Mouse (Mus musculus) megakaryocyte-erythroid progenitor cell, adult 5-6 weeks (primary cell): ENCODE data around the gene Vmn1r68. TPM values are rescaled to one million over a fixed set of nuclear protein-coding genes. Genes with fewer than 3 reads are reported as not detected.
A peak's percentile ranks its signal among the peaks of the same experiment; 100 is the strongest.

Experiments used
- ATAC-seq: replicated peaks from 2 replicates; pipeline ENCODE4 v1.8.0; 2016; ENCODE audit warnings: mild to moderate bottlenecking, inconsistent platforms; ENCODE audit not compliant: severe bottlenecking, poor library complexity, low FRiP score, low TSS enrichment
- total RNA-seq, 2 experiments: library from RNA; stranded (forward) in 1 of 2; stranded (reverse) in 1 of 2; fragments of 200-1000, 215-1000 nt in 1 of 2; fragments of >200 nt in 1 of 2; fragmentation: Nextera tagmentation in 1 of 2; gene quantifications; 2 replicates each; pipeline ENCODE4 v1.2.3; 2014 to 2017

Gene Vmn1r68
- total RNA-seq (2014; fragmentation: Nextera tagmentation) (not detected in 2 replicates), total RNA-seq (2017) (not detected in 2 replicates)

DNA sequence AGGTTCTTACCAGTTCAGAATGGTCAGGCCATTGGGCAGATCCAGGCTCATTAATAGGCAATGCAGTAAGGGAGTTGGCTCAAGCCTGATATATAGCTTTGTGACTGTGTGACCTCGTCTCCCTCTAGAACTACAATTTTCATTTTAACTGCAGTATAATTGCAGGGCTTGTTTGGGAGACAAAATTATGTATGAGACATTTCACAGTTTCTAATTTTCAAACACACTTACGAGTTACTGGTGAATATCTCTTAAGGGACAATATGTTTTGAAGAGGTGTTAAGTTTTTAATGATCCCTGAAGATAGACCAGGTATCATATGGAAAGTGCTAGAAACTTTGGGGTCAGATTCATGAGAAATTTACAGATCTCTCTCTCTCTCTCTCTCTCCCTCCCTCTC lies at the start of gene Vmn1r68:
Gene Vmn1r68 (minus strand): TSS at position 101 of the 400 bp plus-strand sequence.
- no peak for ATAC-seq

DNA sequence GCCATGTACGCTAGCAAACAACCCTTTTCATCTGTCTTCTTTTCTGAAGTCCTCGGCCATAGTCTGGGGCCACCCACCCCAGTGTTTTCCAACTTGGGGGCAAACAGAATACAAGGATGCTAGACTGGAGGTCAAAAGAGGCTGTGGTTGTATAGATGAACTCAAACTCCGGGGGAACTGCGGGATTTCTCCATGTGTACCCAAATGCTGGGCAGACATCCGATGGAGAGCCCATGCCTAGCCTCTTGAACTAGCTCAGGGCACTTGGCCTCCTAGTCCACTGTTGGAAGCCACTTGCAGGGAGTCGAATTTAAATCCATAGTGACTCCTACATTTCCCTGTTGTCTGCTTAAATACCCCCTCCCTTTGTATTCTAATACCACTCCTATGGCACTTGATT lies 62.7 kb downstream of the Vmn1r68 start:
- no peak for ATAC-seq

DNA sequence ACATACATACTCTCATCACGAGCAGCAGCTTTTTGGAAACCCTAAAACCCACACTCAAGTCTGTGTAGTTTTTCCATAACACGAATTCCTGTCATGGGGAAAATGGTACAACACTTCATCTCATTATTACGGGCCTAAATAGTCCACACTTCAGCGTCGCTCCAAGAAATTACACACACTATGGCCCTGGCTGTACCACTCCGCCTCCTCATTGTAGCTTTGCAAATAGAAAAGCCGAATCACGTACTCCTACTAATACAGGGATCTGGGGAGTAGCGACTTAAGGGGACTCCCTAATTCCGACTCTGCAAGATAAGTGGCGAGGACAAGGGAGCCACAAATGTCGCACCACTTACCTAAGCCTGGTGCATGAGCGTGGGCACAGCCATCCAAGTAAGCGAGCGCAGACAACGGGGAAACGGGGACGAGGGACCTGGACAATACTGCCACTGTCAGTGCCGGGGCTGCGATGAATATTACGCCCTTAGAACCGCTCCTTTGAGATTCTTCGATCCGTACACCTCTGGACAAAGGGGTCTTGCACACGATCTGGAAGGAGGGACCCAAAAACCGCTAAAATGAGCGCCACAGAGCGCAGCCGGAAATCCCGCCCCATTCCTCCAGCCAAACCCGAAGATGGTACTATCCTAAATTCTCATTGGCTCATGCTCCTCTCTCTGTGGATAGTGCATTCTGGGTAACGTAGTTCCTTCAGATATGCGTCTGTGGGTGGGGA lies 63.3 kb downstream of the Vmn1r68 start, which contains the start of gene Zik1:
Gene Zik1 (minus strand): TSS at position 609 of the 736 bp plus-strand sequence.
- peak; percentile 99 for ATAC-seq

DNA sequence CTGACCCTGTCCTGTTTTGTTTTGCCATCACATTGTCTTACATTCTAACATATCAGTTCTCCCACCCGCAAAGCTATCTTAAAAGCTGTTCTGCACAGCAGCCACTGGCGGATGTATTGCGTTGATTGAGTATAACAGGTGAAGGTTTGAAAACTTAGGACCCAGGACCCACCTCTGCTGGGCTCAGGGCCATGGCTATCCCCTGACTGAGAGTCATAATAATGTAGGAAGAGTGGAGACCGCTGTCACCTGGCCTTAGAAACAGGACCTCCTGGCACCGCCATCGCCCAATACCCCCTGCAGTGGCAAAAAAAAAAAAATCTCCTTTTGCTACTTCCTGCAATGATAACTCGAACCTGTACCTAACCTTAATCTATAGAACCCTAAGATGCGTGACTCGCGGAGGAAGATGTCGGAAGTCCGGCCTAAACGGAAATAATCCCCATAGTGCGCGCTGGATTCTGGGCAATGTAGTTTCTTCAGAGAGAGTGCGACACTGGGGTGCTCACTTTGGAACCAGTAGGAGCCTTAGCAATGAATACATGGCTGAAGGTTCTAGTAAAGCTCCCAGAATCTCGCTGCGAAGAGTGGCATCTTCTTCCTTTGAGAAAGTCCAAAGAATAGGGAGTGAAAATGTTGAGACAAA lies 77.6 kb downstream of the Vmn1r68 start:
- no peak for ATAC-seq

DNA sequence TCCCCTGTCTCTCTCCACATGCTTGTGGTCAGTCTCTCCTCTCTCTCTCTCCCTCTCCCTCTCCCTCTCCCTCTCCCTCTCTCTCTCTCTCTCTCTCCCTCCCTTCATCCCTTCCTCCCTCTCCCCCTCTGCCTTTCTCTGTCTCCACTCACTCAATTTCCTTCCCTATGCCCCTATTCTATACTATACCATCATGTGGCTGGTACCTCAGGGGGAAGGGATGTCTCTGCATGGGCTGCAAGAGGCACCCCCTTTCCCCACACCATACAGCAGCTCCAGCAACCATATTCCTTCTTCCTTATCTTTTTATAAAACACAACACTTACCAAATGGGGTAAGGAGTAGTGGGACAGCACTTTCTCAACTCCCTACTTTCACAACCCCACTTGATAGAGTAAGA lies 78.5 kb downstream of the Vmn1r68 start:
- no peak for ATAC-seq

DNA sequence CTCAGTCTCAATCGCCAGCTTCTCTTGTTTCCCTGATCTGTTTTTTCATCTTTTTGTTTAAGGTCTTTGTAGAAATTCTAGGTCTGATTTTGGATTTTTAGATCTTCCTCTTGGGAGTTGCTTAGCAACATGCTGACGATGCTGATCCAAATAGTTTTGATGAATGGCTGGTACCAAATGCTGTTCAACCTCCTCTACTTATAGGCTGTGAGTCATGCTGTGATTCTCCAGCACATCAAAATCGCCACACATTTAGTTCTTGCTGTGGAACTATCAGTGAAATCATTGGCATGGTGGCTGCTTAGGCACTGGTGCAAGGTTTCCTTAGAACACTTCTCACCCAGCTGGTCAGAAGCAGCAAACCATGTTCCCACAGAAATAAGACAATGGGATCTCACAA lies 100.1 kb downstream of the Vmn1r68 start:
- ATAC-seq, result no peak

Other genes starting within 250 kb of the Vmn1r68 start
- gene Vmn1r67, start 115.2 kb downstream of the Vmn1r68 start, total RNA-seq (2014; fragmentation: Nextera tagmentation), result not detected in 2 replicates
- not detected in 2 replicates for gene Vmn1r67, start 115.2 kb downstream of the Vmn1r68 start, total RNA-seq (2017)
- 2.4 and 5.4 TPM in 2 replicates for gene Zik1, start 63.1 kb downstream of the Vmn1r68 start, total RNA-seq (2014; fragmentation: Nextera tagmentation)
- gene Zik1, start 63.1 kb downstream of the Vmn1r68 start, total RNA-seq (2017), result 4.8 and 5.0 TPM in 2 replicates
- gene Vmn1r69, start 55.2 kb upstream of the Vmn1r68 start, total RNA-seq (2014; fragmentation: Nextera tagmentation), result not detected in 2 replicates
- not detected in 2 replicates for gene Vmn1r69, start 55.2 kb upstream of the Vmn1r68 start, total RNA-seq (2017)
- not detected in 2 replicates for gene Vmn1r70, start 73.0 kb upstream of the Vmn1r68 start, total RNA-seq (2014; fragmentation: Nextera tagmentation)
- gene Vmn1r70, start 73.0 kb upstream of the Vmn1r68 start, total RNA-seq (2017), result not detected in 2 replicates
- gene Nlrp4b, start 129.3 kb upstream of the Vmn1r68 start, total RNA-seq (2014; fragmentation: Nextera tagmentation), result not detected in 2 replicates
- not detected in 2 replicates for gene Nlrp4b, start 129.3 kb upstream of the Vmn1r68 start, total RNA-seq (2017)
- not detected in 2 replicates for gene Vmn1r71, start 195.9 kb upstream of the Vmn1r68 start, total RNA-seq (2014; fragmentation: Nextera tagmentation)
- gene Vmn1r71, start 195.9 kb upstream of the Vmn1r68 start, total RNA-seq (2017), result not detected in 2 replicates